Mouse (Mus musculus) CD4-positive naive resting alpha-beta T cell, adult 76 days (primary cell): ENCODE data around the gene Gm44503. TPM values are rescaled to one million over a fixed set of nuclear protein-coding genes. Genes with fewer than 3 reads are reported as not detected.

Experiments used
- total RNA-seq: library from RNA; stranded (reverse); gene quantifications from one replicate; pipeline ENCODE4 v1.2.4, GENCODE M21; 2023

The Gm44503 gene
- total RNA-seq: not detected

GRCm38 (mm10) chr9:72958521-72959450 is at the start of gene Gm44503, which contains the start of gene Dyx1c1:
Gm44503 (plus strand) TSS chr9:72958852.
Dyx1c1 (plus strand) TSS chr9:72958785.

DNA sequence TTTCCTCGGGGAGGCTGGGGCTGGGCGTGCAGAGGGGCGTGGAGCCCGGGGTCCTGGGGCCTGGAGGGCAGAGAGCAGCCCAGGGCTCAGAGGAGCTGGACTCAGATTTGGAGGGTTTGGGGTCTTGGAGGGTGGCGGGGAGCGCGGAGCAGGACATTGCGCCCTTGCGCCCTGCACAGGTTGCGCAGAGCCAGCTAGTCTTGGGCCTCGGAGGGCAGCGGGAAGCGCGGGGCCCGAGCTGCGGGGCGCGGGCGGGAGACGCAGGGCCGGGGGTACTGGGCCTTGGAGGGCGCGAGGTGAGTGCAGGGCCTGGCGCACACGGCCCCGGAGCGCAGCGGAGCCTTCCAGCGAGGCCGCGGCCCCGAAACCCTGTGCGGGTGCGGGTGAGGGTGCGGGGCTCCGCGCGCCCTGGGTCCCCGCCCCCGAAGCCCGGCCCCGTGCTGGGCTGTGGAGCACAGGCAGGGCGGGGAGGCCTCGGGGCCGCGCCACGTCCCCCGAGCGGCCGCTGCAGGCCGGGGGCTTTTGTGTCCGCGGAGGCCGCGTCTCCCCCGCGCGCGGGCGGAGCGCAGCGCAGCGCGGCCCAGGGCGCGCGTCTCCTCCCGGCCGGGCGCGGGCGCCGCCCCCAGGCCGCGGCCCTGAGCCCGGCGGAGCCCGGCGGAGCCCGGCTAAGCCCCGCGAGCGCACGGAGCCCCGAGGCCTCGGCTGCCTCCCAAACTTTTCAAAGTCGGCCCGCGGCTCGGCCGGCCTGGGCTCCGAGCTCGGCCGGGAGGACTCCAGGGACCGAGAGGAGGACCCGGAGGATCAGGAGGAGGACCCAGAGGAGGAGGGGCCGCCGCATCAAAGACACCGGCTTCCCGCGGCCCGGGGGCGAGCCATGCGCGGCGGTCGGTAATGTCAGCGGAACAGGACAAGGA is 33.4 kb upstream of the Gm44503 start, which contains the start of gene Pygo1:
TSS of gene Pygo1 (plus strand) at position 625 of the 914 bp plus-strand sequence.

DNA sequence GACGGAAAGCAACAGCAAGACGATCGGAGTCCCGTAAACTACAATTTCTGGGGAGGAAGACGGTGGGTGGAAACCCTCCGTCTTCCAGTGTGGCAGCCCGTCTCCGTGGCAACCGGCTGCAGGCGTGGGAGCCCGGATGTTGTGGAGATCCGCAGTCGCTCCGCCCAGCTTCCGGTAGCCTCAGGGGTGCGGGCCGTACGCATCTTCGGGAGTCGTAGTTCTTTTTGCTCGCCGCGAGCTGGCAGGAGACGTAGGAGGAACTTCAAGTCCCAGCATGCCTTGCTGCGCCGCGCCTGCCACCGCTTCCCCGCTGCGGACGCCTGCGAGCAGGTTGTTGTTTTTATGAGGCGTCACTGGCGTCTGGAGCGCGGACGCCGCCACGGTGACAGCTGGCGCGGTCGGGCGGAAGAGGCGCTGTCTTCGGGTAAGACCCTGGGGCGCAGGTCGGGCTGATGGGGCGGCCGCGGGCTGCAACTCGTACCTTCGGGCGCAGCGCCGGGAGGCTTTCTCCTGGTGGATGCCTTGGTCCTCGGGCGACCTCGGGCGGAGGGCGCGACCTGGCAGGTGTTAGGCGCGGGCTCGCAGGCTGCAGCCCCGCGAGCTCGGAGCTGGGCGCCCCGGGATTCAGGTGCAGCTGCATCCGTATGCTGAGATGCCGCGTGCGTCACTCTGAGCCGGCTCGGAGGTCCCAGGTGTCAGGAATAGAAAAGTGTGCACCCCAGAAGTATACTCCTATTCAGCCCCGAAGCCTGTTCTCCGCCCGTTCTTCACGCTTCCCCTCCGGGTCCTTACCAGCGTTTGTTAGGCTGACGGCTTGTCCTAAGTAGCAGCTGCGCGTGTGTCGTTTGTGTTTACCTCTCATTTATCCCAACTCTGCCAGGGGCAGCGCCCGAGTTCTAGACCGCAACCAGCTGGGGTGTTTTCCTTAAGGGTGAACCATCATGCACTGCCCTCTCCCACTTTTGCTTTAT is 26.9 kb downstream of the Gm44503 start, which contains the start of the genes Ccpg1os and Ccpg1:
TSS of gene Ccpg1os (minus strand) at position 133 of the 971 bp plus-strand sequence.
TSS of gene Ccpg1 (plus strand) at position 180 of the 971 bp plus-strand sequence.

DNA sequence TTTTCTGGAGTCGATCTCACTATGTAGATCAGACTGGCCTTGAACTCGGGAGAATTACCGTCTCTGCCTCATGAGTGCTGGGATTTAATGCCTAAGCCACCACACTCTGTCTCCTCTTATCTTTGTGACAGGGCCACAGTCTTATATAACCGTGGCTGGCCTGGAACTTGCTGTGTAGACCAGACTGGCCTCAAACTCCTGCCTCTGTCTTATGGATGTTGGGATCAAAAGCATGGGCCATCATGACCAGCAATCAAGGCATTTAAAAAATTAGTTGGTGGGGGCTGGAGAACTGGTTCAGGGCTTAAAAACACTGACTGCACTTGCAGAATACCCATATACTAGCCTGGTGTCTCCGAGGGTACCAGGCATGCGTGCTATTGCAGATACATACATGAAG is 81.4 kb downstream of the Gm44503 start, which contains the start of gene Pigb:
TSS of gene Pigb (minus strand) at position 299 of the 400 bp plus-strand sequence.

GRCm38 (mm10) chr9:73044146-73045079 is 85.8 kb downstream of the Gm44503 start, which contains the start of gene Rab27a:
Rab27a (plus strand) TSS chr9:73044854.

Other genes starting within 250 kb of the Gm44503 start
- not detected for gene Prtg, start 152.0 kb upstream of the Gm44503 start, total RNA-seq
- gene Pygo1, start 33.2 kb upstream of the Gm44503 start, total RNA-seq: not detected
- 3.5 TPM for gene Dyx1c1, start 67 bp upstream of the Gm44503 start, total RNA-seq
- gene Ccpg1os, start 26.5 kb downstream of the Gm44503 start, total RNA-seq: 4.8 TPM
- gene Ccpg1, start 26.6 kb downstream of the Gm44503 start, total RNA-seq: 245 TPM
- 14.0 TPM for gene Pigb, start 81.5 kb downstream of the Gm44503 start, total RNA-seq
- 47.3 TPM for gene Rab27a, start 86.0 kb downstream of the Gm44503 start, total RNA-seq
- 9.4 TPM for gene Khdc3, start 143.0 kb downstream of the Gm44503 start, total RNA-seq
- gene Gm20509, start 143.6 kb downstream of the Gm44503 start, total RNA-seq: not detected
- 75.0 TPM for gene Rsl24d1, start 154.6 kb downstream of the Gm44503 start, total RNA-seq